Mouse (Mus musculus): ENCODE data around the gene Mospd3.

GRCm38 (mm10) chr5:137595921-137596320, 4.9 kb downstream of the Mospd3 start:
- TF ChIP-seq CTCF (IDR thresholded peaks at IDR 0.05; ENCODE audit: extremely low read depth, insufficient read length, insufficient replicate concordance, low read depth, low read length): no peak
- TF ChIP-seq POLR2A (IDR thresholded peaks at IDR 0.05; ENCODE audit: low read depth, low read length): no peak

Measured in small intestine, adult 2 months (tissue).